Mouse (Mus musculus) T-cell, adult 2 months (primary cell): ENCODE measurements around the gene Ctrc.

Source experiments
- DNase-seq: peaks from one replicate; pipeline ENCODE4 v3.0.0; 2022; ENCODE audit warnings: low spot score

The Ctrc gene

DNA sequence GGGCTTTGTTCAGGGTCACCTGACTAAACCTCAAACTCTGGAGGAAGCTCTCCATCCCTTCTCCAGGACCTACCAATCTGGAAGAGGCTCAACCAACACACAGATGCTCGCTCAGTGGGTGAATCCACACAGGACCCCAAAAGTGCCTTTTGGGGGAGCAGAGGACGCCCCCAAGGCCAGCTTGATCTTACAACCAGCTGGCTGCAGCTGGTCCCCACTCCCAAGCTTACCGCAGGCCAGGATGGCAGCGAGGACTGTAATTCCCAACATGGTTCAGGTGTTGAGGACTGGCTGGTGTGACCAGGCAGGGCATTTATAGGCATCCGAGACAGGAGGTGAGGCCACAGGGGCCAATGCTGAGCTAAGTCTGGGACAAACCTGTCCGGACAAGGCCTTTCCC is at the start of gene Ctrc:
Gene Ctrc, minus strand, starts transcription at position 361 of the 400 bp plus-strand sequence.
- no peak for DNase-seq

DNA sequence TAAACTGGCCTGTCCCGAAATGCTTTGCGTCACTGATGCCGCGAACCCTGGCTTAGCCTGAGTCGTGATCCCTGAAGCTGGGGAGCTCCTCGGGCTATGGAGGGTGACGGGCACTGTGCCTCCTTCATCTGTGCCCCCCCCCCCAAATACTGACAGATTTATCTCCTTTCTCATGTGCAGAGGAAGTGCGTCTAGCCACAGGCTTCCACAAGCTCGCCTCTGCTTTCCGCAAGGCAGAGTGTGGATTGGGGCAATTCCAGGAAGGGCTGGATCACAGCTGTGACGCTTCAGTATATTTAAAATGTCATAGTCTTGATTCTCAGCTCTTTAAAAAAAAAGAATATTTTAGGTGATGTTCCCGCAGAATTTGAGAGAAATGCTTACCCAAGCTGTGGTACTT is 49.6 kb upstream of the Ctrc start:
- no peak for DNase-seq

DNA sequence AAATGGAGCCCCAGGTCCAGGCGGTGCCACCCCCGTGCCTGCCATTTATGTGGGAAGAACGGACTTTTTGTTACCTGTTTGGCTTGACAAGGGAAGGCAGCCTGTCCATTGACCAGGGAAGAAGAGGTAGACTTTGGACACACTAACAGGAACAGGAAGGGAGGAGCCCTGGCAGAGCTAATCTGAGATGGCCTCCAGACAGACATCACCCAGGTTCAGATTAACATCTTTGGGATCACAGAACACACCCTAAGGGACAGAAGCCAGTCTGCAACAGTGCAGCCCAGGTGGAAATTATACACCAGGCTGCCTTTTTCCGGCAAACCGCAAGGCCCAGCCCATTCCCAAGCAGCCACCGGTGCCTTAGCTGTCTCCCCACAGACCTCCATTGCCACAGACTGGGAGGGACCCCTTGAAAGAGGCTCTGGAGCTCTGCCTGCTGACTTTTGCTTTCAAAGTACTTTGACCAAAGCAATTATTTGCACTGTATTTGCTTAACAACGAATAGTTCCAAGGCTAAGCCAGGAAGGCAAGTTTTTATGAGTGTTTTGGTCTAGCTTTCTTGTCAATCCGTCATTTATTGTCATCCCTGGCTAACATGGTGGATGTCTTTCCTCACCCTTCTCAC is 47.1 kb upstream of the Ctrc start:
- DNase-seq: no peak

DNA sequence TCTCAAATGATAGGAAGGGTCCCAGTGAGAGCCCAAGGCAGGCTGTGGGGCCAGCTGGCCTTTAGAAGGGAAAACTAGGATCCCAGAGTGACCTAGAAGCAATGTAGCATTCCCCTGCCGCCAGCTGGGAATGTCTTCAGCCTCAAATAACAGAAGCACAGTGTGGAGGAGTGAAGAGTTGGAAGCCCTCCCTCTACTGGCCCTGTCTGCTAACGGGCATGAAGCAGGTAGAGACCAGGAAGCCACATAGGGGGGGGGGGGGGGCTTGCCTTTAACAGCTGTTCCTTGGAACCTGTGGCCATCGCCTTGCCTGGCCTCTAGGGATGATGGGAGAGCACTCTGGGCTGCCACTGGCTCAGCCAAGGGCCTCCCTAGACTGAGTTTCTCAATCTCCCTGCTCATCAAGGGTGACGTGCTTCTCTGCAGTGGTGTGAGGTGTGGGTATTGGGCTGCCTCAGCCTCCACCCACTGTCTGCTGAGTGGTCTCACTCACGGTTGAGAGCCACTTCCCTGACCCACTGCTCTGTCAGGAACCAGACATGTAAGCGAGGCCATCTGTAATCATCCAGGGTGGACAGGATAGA is 40.3 kb upstream of the Ctrc start:
- no peak for DNase-seq

DNA sequence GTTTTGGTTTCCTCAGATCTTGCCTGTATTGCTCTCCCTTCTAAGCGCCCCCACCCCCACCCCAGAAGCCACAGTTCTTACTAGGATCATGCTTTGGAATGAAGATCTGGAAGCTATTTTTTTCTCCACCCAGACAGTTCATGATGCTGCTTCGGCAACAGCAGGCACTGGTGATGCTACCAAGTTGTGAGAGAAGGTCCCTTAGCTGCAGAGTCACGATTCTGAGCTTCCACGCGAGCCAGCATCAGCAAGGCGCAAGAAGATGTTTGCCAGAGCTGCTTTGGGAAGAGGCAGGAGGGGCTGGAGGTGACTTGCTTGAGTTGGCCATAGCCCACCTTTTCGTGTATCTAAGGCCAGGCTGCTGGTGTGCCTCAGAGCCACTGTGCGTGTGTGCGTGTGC is 39.3 kb upstream of the Ctrc start:
- DNase-seq: no peak

DNA sequence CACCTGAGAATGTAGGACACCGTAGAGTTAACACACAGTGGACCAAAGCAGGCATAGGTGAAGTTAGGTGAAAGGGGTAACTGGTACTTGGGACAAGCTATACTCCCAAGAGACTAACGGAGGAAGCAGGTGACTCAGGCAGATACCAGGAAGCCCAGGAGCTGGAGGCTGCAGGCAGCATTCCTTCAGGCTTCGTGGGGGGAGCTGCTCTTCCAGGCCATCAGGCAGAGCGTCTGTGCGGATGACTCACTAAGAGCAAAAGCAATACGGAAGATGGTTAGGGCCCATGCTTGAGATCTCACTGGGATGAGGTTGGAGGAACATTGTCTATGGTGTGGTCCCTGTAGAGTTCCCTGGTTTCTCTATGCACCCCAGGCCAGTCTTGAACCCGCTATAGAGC is 36.7 kb upstream of the Ctrc start:
- DNase-seq: no peak

DNA sequence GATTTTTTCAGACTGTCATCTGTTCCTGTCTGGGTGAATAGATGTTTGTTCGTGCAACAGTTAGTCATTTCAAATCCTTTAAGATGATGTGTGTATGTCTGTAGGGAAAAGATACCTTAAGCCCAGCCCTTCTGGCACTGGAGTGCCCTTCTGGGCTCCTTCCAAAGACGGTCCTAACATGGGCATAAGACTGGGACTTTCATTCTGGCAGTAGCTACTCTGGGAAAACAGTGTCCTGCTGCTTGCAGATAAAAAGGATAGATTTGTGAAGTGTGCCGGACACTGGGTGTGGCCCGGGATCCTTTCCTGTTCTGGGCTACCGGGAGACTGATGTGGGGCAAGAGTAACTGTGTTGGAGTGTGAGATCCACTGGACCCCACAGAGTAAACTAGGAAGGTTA is 35.8 kb upstream of the Ctrc start:
- DNase-seq: no peak

DNA sequence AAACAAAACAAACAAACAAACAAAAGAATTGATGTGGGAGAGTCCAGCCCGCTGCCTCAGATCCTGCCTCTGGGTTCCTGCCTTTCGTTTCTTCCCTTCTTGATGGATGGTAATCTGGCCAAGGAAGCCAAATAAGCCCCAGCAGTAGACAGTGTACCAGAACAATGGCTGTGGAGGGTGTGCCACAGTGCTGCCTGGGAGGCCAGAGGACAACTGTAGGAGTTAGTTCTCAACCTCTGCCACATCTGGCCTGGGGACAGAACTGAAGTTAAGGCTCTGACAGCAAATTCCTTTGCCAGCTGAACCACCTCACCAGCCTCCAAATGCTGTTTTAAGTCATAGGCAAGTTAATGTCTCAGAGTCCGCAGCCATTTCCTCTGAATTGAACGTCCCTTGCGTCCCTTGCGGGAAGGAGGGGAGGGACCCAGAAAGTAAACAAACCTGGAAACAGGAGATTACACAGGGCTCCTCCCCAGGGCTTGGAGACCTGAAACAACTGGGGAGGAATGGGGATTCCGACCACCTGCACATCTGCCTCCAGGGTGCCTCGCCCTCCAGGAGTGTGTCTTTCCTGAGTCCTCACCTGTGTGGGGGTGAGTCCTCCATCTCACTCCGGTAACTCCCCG is 35.2 kb upstream of the Ctrc start:
- no peak for DNase-seq

DNA sequence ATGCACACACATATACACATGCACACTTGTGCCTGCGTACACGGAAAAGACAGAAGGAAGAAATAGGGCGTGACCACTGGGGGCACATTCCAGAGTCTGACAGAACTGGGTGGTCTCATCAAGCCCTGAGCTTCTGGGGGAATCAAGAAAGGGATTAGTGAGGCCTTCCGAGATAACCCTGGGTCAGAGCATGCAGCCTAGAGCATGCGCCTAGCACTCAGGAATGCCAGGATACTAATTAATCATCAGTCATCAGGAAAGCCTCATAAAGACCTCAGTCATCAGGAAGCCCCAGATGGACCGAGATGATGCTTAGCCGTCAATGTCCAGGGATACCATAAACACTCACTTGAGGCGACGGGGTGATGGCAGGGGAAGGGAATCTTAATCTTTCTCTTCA is 33.7 kb upstream of the Ctrc start:
- DNase-seq: no peak

DNA sequence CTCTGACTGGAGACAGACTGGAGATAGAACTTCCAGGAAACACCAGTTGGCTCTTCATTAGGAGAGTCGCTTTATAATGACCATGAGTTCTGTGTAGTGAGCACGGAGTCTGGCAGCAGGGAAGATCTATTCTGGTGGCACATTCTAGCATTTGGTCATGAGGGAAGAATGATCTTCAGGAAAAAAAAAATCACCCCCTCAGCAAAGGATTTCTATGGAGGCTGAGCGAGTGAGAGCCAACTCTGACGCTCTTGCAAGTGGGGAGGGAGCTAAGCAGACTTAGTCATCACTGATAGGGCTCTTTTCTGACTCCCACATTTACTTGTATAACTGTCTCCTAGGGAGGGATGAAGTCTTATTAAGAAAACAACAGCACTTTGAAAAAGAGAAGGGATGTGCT is 32.9 kb upstream of the Ctrc start:
- no peak for DNase-seq

DNA sequence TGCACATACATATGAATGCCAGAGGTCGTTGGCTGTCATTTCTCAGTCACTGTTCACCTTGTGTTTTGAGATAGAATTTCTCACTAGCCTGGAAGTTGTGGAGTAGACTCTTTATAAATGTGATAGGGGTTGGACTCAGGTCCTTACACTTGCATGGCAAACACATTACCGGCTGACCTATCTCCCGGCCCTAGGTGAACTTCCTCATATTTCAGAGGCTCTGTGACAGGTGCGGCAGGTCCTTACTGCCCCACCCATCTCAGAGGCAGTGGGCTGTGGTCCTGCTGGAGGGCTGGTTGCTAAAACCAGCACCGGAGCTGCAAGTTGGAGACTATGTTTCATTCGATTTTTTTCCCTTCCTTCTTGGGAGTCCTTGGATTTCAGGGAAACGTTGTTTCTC is 32.5 kb upstream of the Ctrc start:
- DNase-seq: no peak

DNA sequence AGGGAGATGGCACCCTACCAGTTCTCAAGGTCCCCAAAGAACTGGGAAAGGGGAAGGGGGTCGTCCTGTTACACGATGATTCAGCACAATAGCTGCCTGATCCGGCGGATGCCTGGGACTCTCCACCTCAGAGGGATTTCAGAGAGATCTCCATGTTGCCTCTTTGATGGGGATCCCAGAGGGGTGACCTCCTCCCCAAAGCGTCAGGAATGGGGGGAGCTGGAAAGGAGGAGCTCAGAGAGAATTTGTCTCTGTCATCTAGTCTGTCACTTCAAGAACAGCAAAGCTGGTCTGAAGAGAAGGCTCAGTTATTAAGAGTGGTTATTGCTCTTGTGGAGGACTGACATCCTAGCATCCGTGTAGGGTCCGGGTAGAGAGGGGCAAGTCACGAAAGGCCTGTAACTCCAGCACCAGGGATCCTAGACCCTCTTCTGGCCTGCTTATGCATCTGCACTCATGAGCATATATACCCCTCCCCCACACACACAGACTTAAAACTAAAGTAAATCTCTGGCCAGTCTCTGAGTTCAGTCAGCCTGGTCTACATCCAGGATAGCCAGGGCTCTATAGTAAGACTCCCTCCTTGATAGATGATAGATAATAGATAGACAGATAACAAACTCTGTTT is 29.4 kb upstream of the Ctrc start:
- DNase-seq: no peak

DNA sequence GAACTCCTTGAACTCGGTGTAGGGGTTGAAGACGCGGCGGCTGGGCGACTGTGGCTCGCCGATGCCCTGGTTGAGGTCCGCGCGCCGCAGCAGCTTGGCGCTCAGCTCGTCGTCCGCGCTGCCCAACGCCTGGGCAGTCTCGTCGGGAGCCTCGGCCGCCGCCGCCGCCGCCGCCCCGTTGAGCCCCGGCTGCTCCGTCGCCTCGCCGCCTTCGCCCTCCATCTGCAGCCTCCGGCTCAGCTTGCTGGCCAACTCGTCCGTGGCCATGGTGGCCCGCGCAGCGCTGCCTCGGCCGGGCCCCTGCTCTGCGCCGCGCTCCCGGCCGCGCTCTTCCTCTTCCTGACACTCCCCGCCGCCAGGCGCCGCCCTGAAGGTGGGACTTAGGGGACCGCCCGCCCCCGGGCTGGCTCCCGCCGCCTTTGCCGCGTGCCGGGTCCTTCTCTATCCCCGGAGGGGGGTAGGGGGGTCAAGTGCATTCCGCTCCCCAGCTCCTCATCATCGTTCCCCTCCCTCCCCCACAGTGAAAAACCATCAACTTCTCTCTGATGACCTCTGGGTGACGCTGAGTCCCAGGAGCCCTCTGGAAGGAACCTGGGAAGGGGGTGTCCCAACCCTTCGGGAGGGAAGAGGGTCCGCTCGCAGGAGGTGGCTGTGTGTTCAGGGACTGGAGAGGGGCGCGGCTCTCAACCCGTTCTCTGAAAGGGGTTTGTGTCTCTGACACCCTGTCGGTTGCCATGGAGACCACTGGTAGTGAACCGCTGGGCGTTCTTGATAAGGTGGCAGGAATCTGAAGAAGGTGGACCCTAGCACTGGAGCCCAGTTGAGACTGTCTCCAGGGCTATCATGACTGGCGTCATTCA is 28.7 kb upstream of the Ctrc start, which contains the start of gene Efhd2:
Gene Efhd2, minus strand, starts transcription at position 320 of the 860 bp plus-strand sequence.
- peak; percentile 71 for DNase-seq

DNA sequence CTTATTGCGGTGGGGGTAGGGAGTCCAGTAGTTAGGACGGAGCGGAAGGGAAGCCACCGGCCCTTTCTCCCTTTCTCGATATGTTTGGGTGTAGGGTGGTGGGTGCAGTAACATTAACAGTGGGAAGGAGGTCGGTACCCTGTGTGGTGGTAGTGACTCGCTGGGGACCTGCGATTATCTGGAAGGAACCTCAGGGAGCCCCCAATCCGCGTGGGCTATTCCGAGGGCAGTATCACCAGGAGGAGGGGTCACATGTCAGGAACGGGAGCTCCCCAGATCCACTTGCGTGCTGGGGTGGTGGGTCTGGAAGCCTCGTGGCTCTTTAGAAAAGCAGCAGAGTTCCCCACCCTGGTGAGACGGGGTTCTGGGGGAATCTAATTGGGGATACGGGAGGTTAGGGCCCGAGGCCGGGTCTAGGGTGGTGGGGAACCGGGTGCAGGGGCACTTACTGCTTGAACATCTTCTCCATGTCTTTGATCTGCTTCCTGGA is 28.0 kb upstream of the Ctrc start:
- peak; percentile 8 for DNase-seq

DNA sequence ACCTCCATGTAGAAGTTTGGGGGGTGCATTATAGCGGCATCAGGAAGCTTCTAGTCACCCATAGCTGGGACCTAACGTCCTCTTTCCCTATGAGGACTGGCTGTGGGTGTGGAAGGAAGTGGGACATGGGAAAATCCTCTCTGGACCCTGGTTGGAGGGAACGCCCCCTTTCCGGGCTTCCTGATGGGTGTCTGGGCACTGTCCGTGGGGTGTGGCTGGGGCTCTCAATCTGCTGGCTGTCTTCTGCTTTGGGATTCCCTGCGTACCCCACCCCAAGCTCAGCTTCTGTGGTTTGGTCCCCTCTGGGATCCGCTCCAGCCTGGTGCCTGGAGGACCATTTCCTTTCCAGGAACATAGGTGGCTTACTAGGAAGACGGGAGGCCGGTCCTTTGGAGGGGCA is 26.8 kb upstream of the Ctrc start:
- no peak for DNase-seq

DNA sequence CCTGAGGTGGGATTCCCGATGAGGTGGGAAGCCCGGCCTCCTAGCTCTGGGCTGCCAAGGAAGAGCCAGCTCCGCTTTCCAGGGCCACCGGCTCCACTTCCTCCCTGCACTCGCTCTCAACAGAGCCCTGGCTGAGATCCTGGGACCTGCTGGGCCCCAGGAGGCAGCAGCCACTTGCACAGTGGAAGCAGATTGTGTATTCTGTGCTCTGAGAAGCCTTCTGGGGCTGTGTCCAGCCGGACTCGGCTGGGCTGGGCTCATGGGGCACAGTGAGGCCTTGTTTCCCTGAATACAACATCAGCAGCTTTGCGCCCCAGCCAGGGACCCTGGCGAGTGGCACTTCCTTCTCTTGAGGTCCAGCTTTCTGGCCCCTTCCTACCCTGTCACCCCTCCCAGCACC is 25.8 kb upstream of the Ctrc start:
- DNase-seq: no peak

DNA sequence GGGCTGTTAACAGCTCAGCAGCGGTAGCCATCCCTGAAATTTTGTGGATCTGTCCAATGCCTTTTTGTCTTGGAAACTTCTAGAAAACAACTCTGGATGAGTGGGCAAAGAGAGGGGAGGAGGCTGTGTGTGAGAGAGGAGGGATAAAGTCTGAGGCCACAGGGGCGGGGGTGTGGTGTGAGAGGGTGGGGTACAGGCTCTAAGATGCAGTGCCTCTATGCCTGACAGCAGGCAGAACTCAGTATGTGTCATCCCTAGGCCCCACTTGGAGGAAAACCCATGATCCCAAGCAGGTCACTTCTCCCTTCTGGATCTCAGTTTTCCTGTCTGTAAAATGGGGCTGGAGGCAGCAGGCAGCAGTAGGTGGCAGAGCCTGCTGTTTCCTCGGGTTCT is 25.2 kb upstream of the Ctrc start:
- DNase-seq: no peak

DNA sequence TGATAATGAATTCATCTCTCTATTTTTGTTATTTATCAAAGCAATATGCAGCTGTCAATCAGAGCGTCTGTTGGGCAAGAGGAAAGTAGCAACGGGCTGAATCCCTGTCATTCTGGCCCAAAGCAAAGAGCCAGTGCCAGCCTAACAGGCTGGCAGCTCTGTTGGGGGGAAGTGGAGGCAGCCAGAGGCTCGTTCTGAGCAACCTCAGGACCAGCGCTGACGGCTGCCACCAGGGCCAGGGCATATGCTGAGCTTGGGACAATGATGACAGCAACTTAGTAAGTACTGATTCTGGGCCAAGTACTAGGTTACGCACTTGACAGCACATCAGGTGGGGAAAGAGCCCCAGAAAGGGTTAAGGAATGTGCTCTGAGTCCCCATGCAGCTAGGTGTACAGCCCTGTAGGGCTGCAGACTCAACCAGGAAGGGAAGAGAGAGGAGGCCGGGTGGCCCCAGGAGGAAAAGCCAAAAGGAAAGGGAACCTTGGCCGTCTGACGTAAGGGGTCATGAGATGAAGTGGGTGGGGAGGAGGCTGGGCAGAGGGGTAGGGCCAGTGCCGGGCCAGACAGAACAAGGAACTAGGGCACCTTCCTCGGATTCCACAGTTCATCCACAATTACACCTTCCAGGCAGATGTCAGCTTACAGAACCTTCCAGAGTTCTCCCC is 24.6 kb upstream of the Ctrc start:
- DNase-seq: no peak

DNA sequence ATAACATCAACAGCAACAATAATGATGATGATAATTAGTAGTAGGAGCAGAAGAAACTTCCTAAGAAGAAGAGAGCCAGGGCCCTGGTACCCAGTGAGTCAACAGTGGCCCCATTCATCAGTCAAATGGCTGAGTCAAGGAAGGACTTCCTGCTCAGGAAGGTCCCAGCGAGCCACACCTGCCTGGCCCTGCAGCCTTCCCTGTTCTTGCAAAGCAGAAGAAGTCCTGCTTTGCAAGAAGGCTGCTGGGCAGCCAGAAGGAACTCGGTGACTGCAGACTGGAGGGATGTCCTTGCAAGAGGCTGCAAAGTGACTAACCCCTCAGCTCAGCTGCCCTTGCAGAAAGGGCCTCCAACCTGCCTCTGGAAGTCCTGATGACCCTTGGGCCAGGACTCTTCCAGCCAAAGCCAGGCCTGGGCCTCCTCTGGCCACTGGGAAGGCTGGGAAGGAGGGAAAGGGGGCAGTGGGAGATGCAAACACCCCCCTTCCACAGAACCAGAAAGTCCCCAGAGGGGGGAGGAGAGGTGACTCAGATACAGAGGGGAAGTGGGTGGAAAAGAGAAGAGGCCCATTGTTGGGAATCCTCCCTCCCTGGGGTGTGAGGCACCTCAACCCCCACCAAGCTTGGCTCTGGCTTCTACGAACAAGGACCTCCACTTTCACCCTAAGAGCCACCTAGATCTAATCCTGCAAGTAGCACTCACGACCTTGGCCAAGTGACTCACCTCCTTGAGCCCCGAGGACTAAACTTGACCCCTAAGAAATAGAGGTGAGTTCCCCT is 23.5 kb upstream of the Ctrc start:
- no peak for DNase-seq

DNA sequence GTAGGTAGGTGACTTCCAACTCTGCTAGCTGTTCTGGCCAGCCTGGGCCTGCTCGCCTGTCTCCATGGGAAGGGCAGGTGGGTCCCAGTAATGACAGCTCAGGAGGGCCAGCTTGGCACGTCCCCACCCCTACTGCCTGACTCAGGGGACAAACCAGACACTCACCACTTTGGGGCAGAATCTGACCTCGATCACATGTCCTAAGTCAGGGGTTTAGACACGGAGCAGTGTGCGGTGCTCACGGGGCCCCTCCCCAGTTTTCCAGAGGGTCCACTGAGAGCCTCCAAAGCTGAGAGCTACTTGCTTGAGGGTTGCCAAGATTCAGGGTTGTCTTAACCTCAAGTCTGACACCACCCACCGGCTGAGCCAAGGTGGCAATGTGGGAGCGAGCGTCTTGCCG is 21.9 kb upstream of the Ctrc start:
- no peak for DNase-seq

DNA sequence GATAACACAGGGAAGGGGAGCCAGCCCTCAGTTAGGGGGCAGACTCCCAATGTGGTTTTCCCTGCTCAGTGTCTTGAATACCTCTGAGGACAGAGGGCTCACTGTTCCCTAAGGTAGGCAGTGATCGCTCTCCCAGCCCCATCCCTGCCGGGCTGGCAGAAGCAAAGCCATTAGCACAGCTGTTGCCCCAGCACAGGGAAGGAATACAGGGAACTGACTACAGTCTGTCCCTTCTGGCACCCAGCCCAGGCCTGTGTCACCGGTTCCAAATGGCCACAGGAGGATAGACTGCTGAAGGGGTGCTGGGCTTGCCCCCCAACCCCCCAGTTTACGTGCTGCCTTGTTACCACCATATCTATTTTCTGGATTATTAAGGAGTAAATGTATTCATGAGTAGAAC is 21.3 kb upstream of the Ctrc start:
- DNase-seq: no peak
